Mouse (Mus musculus): ENCODE data around the gene Ptprr. TPM values are rescaled to one million over a fixed set of nuclear protein-coding genes. Genes with fewer than 3 reads are reported as not detected.

The Ptprr gene
- total RNA-seq, 2 experiments from 2014 or later: 3.8 to 4.3 TPM

- DNase-seq (ENCODE audit: low spot score in 2 of 2): no peak
Measured at GRCm38 (mm10) chr10:116194409-116194808, 176.4 kb downstream of the Ptprr start.

GRCm38 (mm10) chr10:116196596-116197415 lies 178.8 kb downstream of the Ptprr start:
- no peak for DNase-seq (ENCODE audit: low spot score in 2 of 2)

GRCm38 (mm10) chr10:116197416-116197939 lies 179.5 kb downstream of the Ptprr start:
- DNase-seq (ENCODE audit: low spot score in 2 of 2): no peak

- no peak for DNase-seq (ENCODE audit: low spot score in 2 of 2)
Measured at GRCm38 (mm10) chr10:116199035-116199434, 181.0 kb downstream of the Ptprr start.

- DNase-seq (ENCODE audit: low spot score in 2 of 2): no peak
Measured at GRCm38 (mm10) chr10:116201542-116201941, 183.5 kb downstream of the Ptprr start.

GRCm38 (mm10) chr10:116205580-116206358 lies 187.8 kb downstream of the Ptprr start:
- no peak for DNase-seq (ENCODE audit: low spot score in 2 of 2)

- DNase-seq (ENCODE audit: low spot score in 2 of 2): no peak
Measured at GRCm38 (mm10) chr10:116206449-116206848, 188.4 kb downstream of the Ptprr start.

GRCm38 (mm10) chr10:116207987-116208726 lies 190.1 kb downstream of the Ptprr start:
- peak; percentile 49 to 50 for DNase-seq (ENCODE audit: low spot score in 2 of 2)

- DNase-seq (ENCODE audit: low spot score in 2 of 2): no peak
Measured at GRCm38 (mm10) chr10:116208727-116209115, 190.7 kb downstream of the Ptprr start.

GRCm38 (mm10) chr10:116212127-116212526 lies 194.1 kb downstream of the Ptprr start:
- no peak for DNase-seq (ENCODE audit: low spot score in 2 of 2)

GRCm38 (mm10) chr10:116220336-116221118 lies 202.5 kb downstream of the Ptprr start:
- no peak for DNase-seq (ENCODE audit: low spot score in 2 of 2)

GRCm38 (mm10) chr10:116235299-116235698 lies 217.3 kb downstream of the Ptprr start:
- DNase-seq (ENCODE audit: low spot score in 2 of 2): no peak

GRCm38 (mm10) chr10:116242200-116242599 lies 224.2 kb downstream of the Ptprr start:
- DNase-seq (ENCODE audit: low spot score in 2 of 2): no peak

GRCm38 (mm10) chr10:116243373-116243772 lies 225.4 kb downstream of the Ptprr start:
- no peak for DNase-seq (ENCODE audit: low spot score in 2 of 2)

- DNase-seq (ENCODE audit: low spot score in 2 of 2): no peak
Measured at GRCm38 (mm10) chr10:116245632-116246031, 227.6 kb downstream of the Ptprr start.

GRCm38 (mm10) chr10:116252668-116253067 lies 234.7 kb downstream of the Ptprr start:
- no peak for DNase-seq (ENCODE audit: low spot score in 2 of 2)

GRCm38 (mm10) chr10:116253972-116254371 lies 236.0 kb downstream of the Ptprr start:
- no peak for DNase-seq (ENCODE audit: low spot score in 2 of 2)

- no peak for DNase-seq (ENCODE audit: low spot score in 2 of 2)
Measured at GRCm38 (mm10) chr10:116259298-116259697, 241.3 kb downstream of the Ptprr start.

GRCm38 (mm10) chr10:116260658-116261433 lies 242.8 kb downstream of the Ptprr start:
- peak in 1 of 2 experiments; percentile 34 for DNase-seq (ENCODE audit: low spot score in 2 of 2)

- no peak for DNase-seq (ENCODE audit: low spot score in 2 of 2)
Measured at GRCm38 (mm10) chr10:116261559-116261958, 243.5 kb downstream of the Ptprr start.

Data from adrenal gland, adult 18-20 months (tissue).